8 mouse cellular contexts compared by ENCODE assay signal in the genomic region with DNA sequence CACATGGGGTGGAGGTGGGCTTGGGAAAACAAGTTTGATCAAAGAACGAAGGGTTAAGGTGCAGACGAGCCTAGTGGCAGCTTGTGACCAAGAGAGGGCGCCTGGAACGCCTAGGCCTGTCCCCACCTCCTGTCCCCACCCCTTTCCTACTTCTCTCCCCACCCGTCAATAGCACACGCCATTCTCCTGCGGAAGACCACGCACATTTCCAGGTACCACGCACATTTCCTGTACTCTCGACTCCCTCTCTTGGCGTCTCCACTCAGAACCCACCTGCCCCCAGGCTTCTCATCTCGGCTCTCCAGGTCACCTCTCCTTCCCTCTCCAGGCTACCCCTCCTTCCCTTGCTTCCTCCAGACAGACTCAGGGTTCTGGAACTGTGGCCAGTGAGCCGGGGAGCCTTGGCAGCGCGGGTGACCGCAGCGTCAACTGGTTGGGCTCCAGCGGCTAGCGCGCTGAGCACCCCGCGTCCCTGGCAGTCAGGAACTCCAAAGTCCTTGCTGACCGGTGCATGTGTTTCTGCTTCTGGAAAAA. TPM values are rescaled to one million over a fixed set of nuclear protein-coding genes. Genes with fewer than 3 reads are reported as not detected.
DNase-seq lines count a peak whose midpoint lies in the region; ATAC-seq and TF ChIP-seq lines count a peak whose summit lies in the region.

No protein-coding gene starts in this region.

- peak; percentile 69 for ATAC-seq in liver, embryonic 11.5 days (replicated peaks; ENCODE audit: low FRiP score)
- no peak; the same call in 1 of the 2 replicates for ATAC-seq in midbrain, postnatal 0 days (ENCODE audit: low FRiP score)
- 0 out of 2 replicates have a peak, but pooled peaks have one; percentile 35 for ATAC-seq in stomach, embryonic 14.5 days (ENCODE audit: insufficient number of reproducible peaks, insufficient read depth, low FRiP score, low read depth)

- H3K36me3 ChIP-seq in embryonic facial prominence, embryonic 10.5 days (replicated peaks): no peaks in the 10 kb centered on the region
- no peaks in the 10 kb centered on the region for H3K36me3 ChIP-seq in kidney, adult 2 months (ENCODE audit: control insufficient read depth, insufficient read depth, low read length)
- H3K36me3 ChIP-seq in liver, embryonic 11.5 days (ENCODE audit: control insufficient read depth, insufficient read depth, low read length): no peaks in the 10 kb centered on the region
- no peaks in the 10 kb centered on the region for H3K36me3 ChIP-seq in midbrain, postnatal 0 days (ENCODE audit: insufficient read depth, low read length)
- H3K36me3 ChIP-seq in stomach, embryonic 14.5 days (ENCODE audit: control insufficient read depth, insufficient read depth, low read length): no peaks in the 10 kb centered on the region

- TF ChIP-seq CTCF in kidney, adult 2 months (conservative IDR thresholded peaks at IDR 0.05; ENCODE audit: insufficient read depth, insufficient read length, low read depth, low read length): peak; percentile 80
- peak; percentile 81 for TF ChIP-seq CTCF in midbrain, postnatal 0 days (IDR thresholded peaks at IDR 0.05)

- WGBS in embryonic facial prominence, embryonic 10.5 days: 1% methylated on average over 23 of the region's 23 CpGs
- under 1% methylated on average over 23 of the region's 23 CpGs for WGBS in kidney, adult 2 months
- WGBS in liver, embryonic 11.5 days: under 1% methylated on average over 23 of the region's 23 CpGs
- WGBS in midbrain, postnatal 0 days: 2% methylated on average over 23 of the region's 23 CpGs
- WGBS in stomach, embryonic 14.5 days: under 1% methylated on average over 23 of the region's 23 CpGs

- H3K4me1 ChIP-seq in embryonic facial prominence, embryonic 10.5 days: peaks cover 86% of the 10 kb centered on the region
- peaks cover 30% of the 10 kb centered on the region for H3K4me1 ChIP-seq in kidney, adult 2 months (ENCODE audit: control insufficient read depth, insufficient read depth, low read length)
- H3K4me1 ChIP-seq in liver, embryonic 11.5 days (replicated peaks; ENCODE audit: control insufficient read depth, insufficient read depth, low read length): peaks cover 54% of the 10 kb centered on the region
- H3K4me1 ChIP-seq in midbrain, postnatal 0 days (ENCODE audit: insufficient read depth, low read length): peaks cover 16% of the 10 kb centered on the region
- H3K4me1 ChIP-seq in stomach, embryonic 14.5 days (ENCODE audit: control insufficient read depth, insufficient read depth, low read length): peaks cover 49% of the 10 kb centered on the region

- TF ChIP-seq POLR2A in kidney, adult 2 months (IDR thresholded peaks at IDR 0.05; ENCODE audit: low read depth, low read length): peak; percentile 85

- no peaks in the 10 kb centered on the region for H3K27me3 ChIP-seq in embryonic facial prominence, embryonic 10.5 days (replicated peaks; ENCODE audit: low read depth, poor library complexity, severe bottlenecking)
- H3K27me3 ChIP-seq in kidney, adult 2 months (replicated peaks; ENCODE audit: control insufficient read depth, insufficient read depth, low read length): no peaks in the 10 kb centered on the region
- H3K27me3 ChIP-seq in liver, embryonic 11.5 days (replicated peaks; ENCODE audit: control insufficient read depth, insufficient read depth, low read length): no peaks in the 10 kb centered on the region
- no peaks in the 10 kb centered on the region for H3K27me3 ChIP-seq in midbrain, postnatal 0 days (ENCODE audit: insufficient read depth, low read length)
- H3K27me3 ChIP-seq in stomach, embryonic 14.5 days (ENCODE audit: control insufficient read depth, insufficient read depth, low read length): no peaks in the 10 kb centered on the region

- peak overlapping the region; percentile 92 for H3K4me2 ChIP-seq in liver, embryonic 11.5 days
- peak overlapping the region; percentile 93 for H3K4me2 ChIP-seq in midbrain, postnatal 0 days (ENCODE audit: low read depth, low read length, poor library complexity, severe bottlenecking)
- peak overlapping the region; percentile 86 for H3K4me2 ChIP-seq in stomach, embryonic 14.5 days (replicated peaks; ENCODE audit: low read depth, low read length)

- DNase-seq in A20 (ENCODE audit: low read depth, low spot score): peak; percentile 65
- peak; percentile 64 to 72 for DNase-seq in adrenal gland, adult 18-20 months (ENCODE audit: low spot score in 2 of 2)
- DNase-seq in embryonic facial prominence, embryonic 10.5 days (ENCODE audit: low spot score): peak; percentile 76
- DNase-seq in heart, adult 9 months (ENCODE audit: low spot score in 2 of 2): peak; percentile 84 to 85
- DNase-seq in kidney, adult 2 months: peak; percentile 89
- DNase-seq in liver, embryonic 11.5 days (ENCODE audit: low spot score): peak; percentile 66
- DNase-seq in midbrain, postnatal 0 days (ENCODE audit: low spot score): peak; percentile 88

- no peaks in the 10 kb centered on the region for H3K9me3 ChIP-seq in embryonic facial prominence, embryonic 10.5 days
- H3K9me3 ChIP-seq in liver, embryonic 11.5 days (ENCODE audit: control insufficient read depth, low read length): no peaks in the 10 kb centered on the region
- no peaks in the 10 kb centered on the region for H3K9me3 ChIP-seq in midbrain, postnatal 0 days (ENCODE audit: low read length)
- no peaks in the 10 kb centered on the region for H3K9me3 ChIP-seq in stomach, embryonic 14.5 days (ENCODE audit: control insufficient read depth, low read depth, low read length)

- peak overlapping the region; percentile 71 for H3K9ac ChIP-seq in liver, embryonic 11.5 days (ENCODE audit: low read depth, low read length)
- peak overlapping the region; percentile 66 for H3K9ac ChIP-seq in midbrain, postnatal 0 days (replicated peaks; ENCODE audit: low read length, poor library complexity, severe bottlenecking)
- H3K9ac ChIP-seq in stomach, embryonic 14.5 days (replicated peaks; ENCODE audit: low read depth, low read length): peak overlapping the region; percentile 36; the same call in 1 of the 2 replicates

- peak overlapping the region; percentile 84 for H3K27ac ChIP-seq in embryonic facial prominence, embryonic 10.5 days (replicated peaks)
- peak overlapping the region; percentile 97 for H3K27ac ChIP-seq in kidney, adult 2 months (ENCODE audit: insufficient read depth, low read depth, low read length)
- peak overlapping the region; percentile 70; the same call in 1 of the 2 replicates for H3K27ac ChIP-seq in liver, embryonic 11.5 days (ENCODE audit: low read depth, low read length)
- peak overlapping the region; percentile 69 for H3K27ac ChIP-seq in midbrain, postnatal 0 days (ENCODE audit: low read depth, low read length)
- peak overlapping the region; percentile 66; the same call in 1 of the 2 replicates for H3K27ac ChIP-seq in stomach, embryonic 14.5 days (ENCODE audit: low read length)

- H3K4me3 ChIP-seq in embryonic facial prominence, embryonic 10.5 days: peak overlapping the region; percentile 63
- H3K4me3 ChIP-seq in kidney, adult 2 months (ENCODE audit: insufficient read depth, low read depth, low read length): peak overlapping the region; percentile 82
- peak overlapping the region; percentile 60 for H3K4me3 ChIP-seq in liver, embryonic 11.5 days (ENCODE audit: low read depth, low read length)
- H3K4me3 ChIP-seq in midbrain, postnatal 0 days (ENCODE audit: low read depth, low read length): peak overlapping the region; percentile 55
- H3K4me3 ChIP-seq in stomach, embryonic 14.5 days (ENCODE audit: low read depth, low read length): peak overlapping the region; percentile 44

RNA-seq across cellular contexts. Expression of gene Abhd14a, which starts 1.1 kb away (rescaled TPM):
- 10 to 100 TPM; 18.3 to 21.3 TPM for total RNA-seq in adrenal gland, adult 18-20 months (2021)
- 40.1 and 40.4 TPM in 2 replicates for polyA plus RNA-seq in embryonic facial prominence, embryonic 10.5 days (2016; fragmentation: Nextera tagmentation; extraction: Ambion mirVana)
- 137 and 146 TPM in 2 replicates for polyA plus RNA-seq in kidney, adult 2 months (2012; rRNA removed)
- polyA plus RNA-seq in liver, embryonic 11.5 days (2014; fragmentation: Nextera tagmentation; extraction: Ambion mirVana): 53.6 and 54.0 TPM in 2 replicates
- 69.8 and 73.8 TPM in 2 replicates for total RNA-seq in midbrain, postnatal 0 days (2014; rRNA removed)
- 72.3 and 74.5 TPM in 2 replicates for polyA plus RNA-seq in midbrain, postnatal 0 days (2015; fragmentation: Nextera tagmentation; extraction: Ambion mirVana)
- 52.3 and 57.1 TPM in 2 replicates for polyA plus RNA-seq in stomach, embryonic 14.5 days (2014; fragmentation: Nextera tagmentation; extraction: Ambion mirVana)

RNA-seq across cellular contexts. Expression of gene Abhd14b, which starts 1.3 kb away (rescaled TPM):
- 10 to 100 TPM; 29.6 to 43.4 TPM for total RNA-seq in adrenal gland, adult 18-20 months (2021)
- 6.0 and 6.4 TPM in 2 replicates for polyA plus RNA-seq in embryonic facial prominence, embryonic 10.5 days (2016; fragmentation: Nextera tagmentation; extraction: Ambion mirVana)
- polyA plus RNA-seq in kidney, adult 2 months (2012; rRNA removed): 470 and 526 TPM in 2 replicates
- 19.5 and 19.7 TPM in 2 replicates for polyA plus RNA-seq in liver, embryonic 11.5 days (2014; fragmentation: Nextera tagmentation; extraction: Ambion mirVana)
- total RNA-seq in midbrain, postnatal 0 days (2014; rRNA removed): 16.2 and 18.4 TPM in 2 replicates
- polyA plus RNA-seq in midbrain, postnatal 0 days (2015; fragmentation: Nextera tagmentation; extraction: Ambion mirVana): 12.6 and 13.8 TPM in 2 replicates
- 26.3 and 32.6 TPM in 2 replicates for polyA plus RNA-seq in stomach, embryonic 14.5 days (2014; fragmentation: Nextera tagmentation; extraction: Ambion mirVana)

RNA-seq across cellular contexts. Expression of gene Pcbp4, which starts 4.5 kb away (rescaled TPM):
- total RNA-seq in adrenal gland, adult 18-20 months (2021): 10 to 100 TPM; 22.4 to 28.0 TPM
- polyA plus RNA-seq in embryonic facial prominence, embryonic 10.5 days (2016; fragmentation: Nextera tagmentation; extraction: Ambion mirVana): 320 and 346 TPM in 2 replicates
- 90.3 and 115 TPM in 2 replicates for polyA plus RNA-seq in kidney, adult 2 months (2012; rRNA removed)
- polyA plus RNA-seq in liver, embryonic 11.5 days (2014; fragmentation: Nextera tagmentation; extraction: Ambion mirVana): 62.4 and 63.2 TPM in 2 replicates
- 543 and 647 TPM in 2 replicates for total RNA-seq in midbrain, postnatal 0 days (2014; rRNA removed)
- 242 and 248 TPM in 2 replicates for polyA plus RNA-seq in midbrain, postnatal 0 days (2015; fragmentation: Nextera tagmentation; extraction: Ambion mirVana)
- 60.9 and 61.2 TPM in 2 replicates for polyA plus RNA-seq in stomach, embryonic 14.5 days (2014; fragmentation: Nextera tagmentation; extraction: Ambion mirVana)

RNA-seq across cellular contexts. Expression of gene Acy1, which starts 10.4 kb away (rescaled TPM):
- 10 to 100 TPM; 13.9 to 14.9 TPM for total RNA-seq in adrenal gland, adult 18-20 months (2021)
- polyA plus RNA-seq in embryonic facial prominence, embryonic 10.5 days (2016; fragmentation: Nextera tagmentation; extraction: Ambion mirVana): 43.2 and 46.1 TPM in 2 replicates
- polyA plus RNA-seq in kidney, adult 2 months (2012; rRNA removed): 141 and 154 TPM in 2 replicates
- 51.1 and 52.3 TPM in 2 replicates for polyA plus RNA-seq in liver, embryonic 11.5 days (2014; fragmentation: Nextera tagmentation; extraction: Ambion mirVana)
- total RNA-seq in midbrain, postnatal 0 days (2014; rRNA removed): 11.4 and 22.6 TPM in 2 replicates
- 13.3 and 17.0 TPM in 2 replicates for polyA plus RNA-seq in midbrain, postnatal 0 days (2015; fragmentation: Nextera tagmentation; extraction: Ambion mirVana)
- 41.2 and 43.1 TPM in 2 replicates for polyA plus RNA-seq in stomach, embryonic 14.5 days (2014; fragmentation: Nextera tagmentation; extraction: Ambion mirVana)

RNA-seq across cellular contexts. Expression of gene Gpr62, which starts 17.2 kb away (rescaled TPM):
- total RNA-seq in adrenal gland, adult 18-20 months (2021): under 1 TPM; 0.20 to 0.29 TPM
- polyA plus RNA-seq in embryonic facial prominence, embryonic 10.5 days (2016; fragmentation: Nextera tagmentation; extraction: Ambion mirVana): 0.16 and 0.55 TPM in 2 replicates
- 0.07 TPM in 1 of 2 replicates, not detected in the other for polyA plus RNA-seq in kidney, adult 2 months (2012; rRNA removed)
- polyA plus RNA-seq in liver, embryonic 11.5 days (2014; fragmentation: Nextera tagmentation; extraction: Ambion mirVana): 0.11 TPM in 1 of 2 replicates, not detected in the other
- 1.8 and 2.2 TPM in 2 replicates for total RNA-seq in midbrain, postnatal 0 days (2014; rRNA removed)
- 2.9 and 3.1 TPM in 2 replicates for polyA plus RNA-seq in midbrain, postnatal 0 days (2015; fragmentation: Nextera tagmentation; extraction: Ambion mirVana)
- polyA plus RNA-seq in stomach, embryonic 14.5 days (2014; fragmentation: Nextera tagmentation; extraction: Ambion mirVana): 0.50 and 0.68 TPM in 2 replicates

Comparison
In these comparisons a context has a peak if more than half of its experiments do, and no peak if none do; other contexts are left out.
1. RNA of gene Abhd14b, which starts 1.3 kb away (polyA plus RNA-seq): 470 to 526 TPM in kidney, adult 2 months; 26.3 to 32.6 TPM in stomach, embryonic 14.5 days, 19.5 to 19.7 TPM in liver, embryonic 11.5 days, 12.6 to 13.8 TPM in midbrain, postnatal 0 days and 6.0 to 6.4 TPM in embryonic facial prominence, embryonic 10.5 days; every median in the first group is over 10 times any median in the second.
2. Peak in every context shown above with its lines, with median percentiles within 50 percentile points of each other: DNase-seq, H3K27ac ChIP-seq, H3K4me3 ChIP-seq, H3K4me2 ChIP-seq and H3K9ac ChIP-seq.